Mouse (Mus musculus) C2C12 (cell line): ENCODE results near the gene Tiam1. TPM values are rescaled to one million over a fixed set of nuclear protein-coding genes. Genes with fewer than 3 reads are reported as not detected.

ENCODE experiments used
- H3K27me3 ChIP-seq: one replicate; pipeline ENCODE4 v1.6.1; 2011; ENCODE audit not compliant: control insufficient read depth, insufficient read depth, insufficient read length
- H3K36me3 ChIP-seq: one replicate; pipeline ENCODE4 v1.6.1; 2011; ENCODE audit not compliant: control insufficient read depth, insufficient read depth
- H3K4me3 ChIP-seq: one replicate; pipeline ENCODE4 v1.5.1; 2011; ENCODE audit warnings: mild to moderate bottlenecking, control low read depth; ENCODE audit not compliant: poor library complexity, insufficient read depth, severe bottlenecking
- H3K79me2 ChIP-seq: one replicate; pipeline ENCODE4 v1.6.1; 2011; ENCODE audit not compliant: control insufficient read depth, insufficient read depth
- H3K79me3 ChIP-seq: one replicate; pipeline ENCODE4 v1.6.1; 2011; ENCODE audit warnings: low read depth, control low read depth
- H3ac ChIP-seq: one replicate; pipeline ENCODE3; 2011; ENCODE audit warnings: low read depth; ENCODE audit not compliant: control insufficient read depth, insufficient read length
- CEBPB ChIP-seq: IDR thresholded peaks from one replicate; pipeline ENCODE4 v1.6.1; 2011; ENCODE audit warnings: low read depth, mild to moderate bottlenecking, control low read depth, moderate library complexity
- CTCF ChIP-seq: IDR thresholded peaks from one replicate; pipeline ENCODE4 v1.5.1; 2011; ENCODE audit not compliant: control insufficient read depth, insufficient read depth, insufficient read length
- FOSL1 ChIP-seq: IDR thresholded peaks from one replicate; pipeline ENCODE4 v1.8.0; 2011; ENCODE audit warnings: mild to moderate bottlenecking, low read length; ENCODE audit not compliant: poor library complexity, insufficient read depth, severe bottlenecking
- MAX ChIP-seq: IDR thresholded peaks from one replicate; pipeline ENCODE4 v1.6.1; 2011; ENCODE audit warnings: mild to moderate bottlenecking, control low read depth
- MYOD1 ChIP-seq: IDR thresholded peaks from one replicate; pipeline ENCODE4 v1.6.1; 2011; ENCODE audit warnings: low read depth; ENCODE audit not compliant: control insufficient read depth, insufficient read length
- MYOG ChIP-seq: IDR thresholded peaks from one replicate; pipeline ENCODE4 v1.6.1; 2011; ENCODE audit not compliant: control insufficient read depth, insufficient read length; ENCODE audit errors: extremely low read depth
- USF1 ChIP-seq: IDR thresholded peaks from one replicate; pipeline ENCODE4 v1.6.1; 2011; ENCODE audit warnings: low read depth, mild to moderate bottlenecking, control low read depth, moderate library complexity
- polyA plus RNA-seq: library from polyadenylated mRNA; unstranded; fragments of >200 nt; fragmentation: generic; extraction: Trizol; gene quantifications from one replicate; pipeline ENCODE4 v1.2.1, GENCODE M21; 2012; ENCODE audit warnings: missing spikeins

The Tiam1 gene
- polyA plus RNA-seq, 1 experiment, result 6.9 TPM

DNA sequence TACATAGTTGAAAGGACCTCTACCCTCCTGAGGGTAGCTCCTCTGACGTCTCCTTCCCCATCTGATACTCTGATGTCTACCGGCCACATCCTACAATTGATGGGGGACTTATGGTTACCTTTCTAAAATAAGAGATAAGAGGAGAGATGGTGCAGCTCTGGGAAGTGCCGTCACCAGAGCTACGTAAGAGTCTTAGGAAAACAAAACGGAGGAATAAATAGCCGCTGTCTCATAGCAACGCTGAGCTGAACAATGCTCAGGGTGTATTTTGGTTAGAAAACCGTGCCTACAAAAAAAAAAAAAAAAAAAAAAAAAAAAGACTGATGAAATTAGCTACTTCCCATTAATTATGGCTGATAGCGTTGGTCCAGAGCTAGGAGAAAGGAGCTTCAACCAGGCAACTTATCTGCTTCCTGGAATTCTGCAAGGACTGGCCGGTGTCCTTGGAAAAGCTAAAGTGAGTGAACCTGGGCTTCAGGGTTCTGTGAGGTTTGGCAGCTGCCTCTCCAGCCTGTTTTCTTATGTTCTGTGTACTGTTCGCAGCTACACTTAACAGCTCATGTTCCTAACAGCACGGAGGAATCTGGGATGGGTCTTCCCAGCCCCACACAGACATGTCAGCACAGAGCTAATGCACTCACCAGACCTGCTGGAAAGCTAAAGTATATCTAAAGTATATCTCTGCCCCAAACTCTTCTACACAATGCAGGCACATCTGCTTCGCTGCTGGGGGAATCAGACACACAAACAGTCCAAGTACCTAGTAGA is 26.5 kb upstream of the Tiam1 start:
- no peaks in the 10 kb centered on the region for H3K79me3 ChIP-seq
- H3K79me2 ChIP-seq, result no peaks in the 10 kb centered on the region
- TF ChIP-seq FOSL1 (no peak), USF1 (no peak), MAX (no peak), CEBPB (no peak), MYOG (no peak), MYOD1 (no peak), CTCF (no peak)
- no peak overlapping the region for H3ac ChIP-seq
- H3K27me3 ChIP-seq, result no peaks in the 10 kb centered on the region
- H3K36me3 ChIP-seq, result no peaks in the 10 kb centered on the region
- H3K4me3 ChIP-seq, result no peak overlapping the region

DNA sequence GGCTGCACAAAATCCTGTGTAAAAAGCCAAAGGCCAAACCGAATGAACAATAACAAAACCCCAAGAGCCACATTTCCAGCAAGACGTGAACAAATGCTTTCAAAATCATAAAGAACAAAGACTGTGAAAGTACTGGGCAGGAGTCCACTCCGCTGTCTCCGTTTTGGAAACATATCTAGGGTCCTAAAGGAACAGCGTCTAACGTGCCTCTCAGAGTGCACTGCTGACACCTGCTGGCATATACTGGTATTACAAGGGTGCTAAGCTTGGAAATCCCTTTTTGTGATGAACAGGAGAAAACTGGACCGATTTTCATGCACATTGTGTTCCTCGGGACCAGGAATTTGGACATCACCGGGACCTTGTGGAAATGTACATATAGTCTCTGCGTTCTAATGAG is 24.1 kb upstream of the Tiam1 start:
- Histone ChIP-seq H3ac (no peak overlapping the region), H3K36me3 (no peaks in the 10 kb centered on the region), H3K79me3 (no peaks in the 10 kb centered on the region), H3K4me3 (no peak overlapping the region), H3K27me3 (no peaks in the 10 kb centered on the region), H3K79me2 (no peaks in the 10 kb centered on the region)
- TF ChIP-seq CTCF (peak; percentile 66), MAX (no peak), FOSL1 (no peak)

DNA sequence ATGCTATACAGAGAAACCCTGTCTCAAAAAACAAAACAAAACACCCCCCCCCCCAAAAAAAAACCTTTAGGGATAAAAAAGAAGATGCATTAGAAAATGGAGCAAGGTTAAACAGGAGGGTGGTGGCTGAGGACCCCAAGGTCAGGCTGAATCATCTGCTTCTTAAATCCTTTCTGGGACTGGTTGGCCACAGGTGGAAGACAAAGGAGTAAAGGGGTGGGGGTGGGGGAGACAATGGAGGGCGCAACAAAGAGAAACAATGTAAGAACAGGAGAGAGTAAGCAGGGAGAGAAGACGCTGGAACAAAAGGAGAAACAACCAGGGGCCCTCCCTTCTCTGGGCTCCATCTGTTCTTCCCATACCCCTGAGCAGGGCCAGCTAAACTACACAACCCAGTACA is 21.9 kb upstream of the Tiam1 start:
- H3K27me3 ChIP-seq, result no peaks in the 10 kb centered on the region
- no peaks in the 10 kb centered on the region for H3K79me3 ChIP-seq
- H3ac ChIP-seq, result no peak overlapping the region
- TF ChIP-seq CEBPB (no peak), FOSL1 (no peak), CTCF (no peak), USF1 (no peak), MYOD1 (no peak), MYOG (no peak), MAX (no peak)
- no peaks in the 10 kb centered on the region for H3K36me3 ChIP-seq
- no peak overlapping the region for H3K4me3 ChIP-seq
- no peaks in the 10 kb centered on the region for H3K79me2 ChIP-seq

GRCm38 (mm10) chr16:90164942-90165341 is 21.4 kb upstream of the Tiam1 start:
- Histone ChIP-seq H3K27me3 (no peaks in the 10 kb centered on the region), H3K4me3 (no peak overlapping the region), H3ac (no peak overlapping the region), H3K79me2 (no peaks in the 10 kb centered on the region), H3K79me3 (no peaks in the 10 kb centered on the region), H3K36me3 (no peaks in the 10 kb centered on the region)
- TF ChIP-seq USF1 (no peak), MYOD1 (no peak), CTCF (no peak), FOSL1 (no peak), MYOG (no peak), CEBPB (no peak), MAX (no peak)

GRCm38 (mm10) chr16:90155080-90155479 is 11.5 kb upstream of the Tiam1 start:
- no peaks in the 10 kb centered on the region for H3K79me2 ChIP-seq
- H3K27me3 ChIP-seq, result no peaks in the 10 kb centered on the region
- no peak overlapping the region for H3K4me3 ChIP-seq
- no peaks in the 10 kb centered on the region for H3K36me3 ChIP-seq
- no peaks in the 10 kb centered on the region for H3K79me3 ChIP-seq
- H3ac ChIP-seq, result no peak overlapping the region
- no peak for TF ChIP-seq FOSL1
- no peak for TF ChIP-seq MYOG
- TF ChIP-seq MAX, result no peak
- no peak for TF ChIP-seq CTCF
- TF ChIP-seq USF1, result no peak
- TF ChIP-seq MYOD1, result no peak
- TF ChIP-seq CEBPB, result no peak

DNA sequence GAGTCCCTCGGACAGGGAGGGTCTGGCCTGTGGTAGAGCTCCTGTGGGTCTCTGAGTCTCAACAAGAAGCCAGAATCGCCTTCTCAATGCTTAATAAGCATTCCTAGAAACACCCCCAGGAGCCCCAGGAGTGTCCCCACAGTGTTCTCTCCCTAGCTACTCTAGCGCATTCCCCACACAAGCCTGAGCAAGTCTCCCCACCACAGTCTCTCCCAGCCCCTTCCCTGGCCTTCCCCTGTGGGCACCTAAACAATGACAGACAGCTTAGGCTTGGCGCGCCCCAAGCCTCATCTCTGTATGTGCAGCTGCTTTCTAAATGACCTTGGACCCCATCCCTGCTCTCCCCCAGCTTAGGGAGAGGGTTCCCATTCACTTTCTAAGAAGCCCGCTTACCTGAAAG is 7.3 kb upstream of the Tiam1 start:
- Histone ChIP-seq H3K27me3 (no peaks in the 10 kb centered on the region), H3K79me2 (no peaks in the 10 kb centered on the region)
- TF ChIP-seq USF1 (no peak), MYOD1 (no peak), CTCF (no peak), CEBPB (no peak), MAX (no peak), FOSL1 (no peak), MYOG (no peak)

More for the DNA sequence above, 7.3 kb upstream of the Tiam1 start:
- Histone ChIP-seq H3K36me3 (no peaks in the 10 kb centered on the region), H3K79me3 (no peaks in the 10 kb centered on the region), H3K4me3 (no peak overlapping the region), H3ac (no peak overlapping the region)
